Mouse (Mus musculus): ENCODE results near the gene D330045A20Rik.
"Not testable (repeated sequence)": the region's sequence is repeated elsewhere in the genome, so short reads cannot be mapped to it uniquely, and the experiment has no call there.

The D330045A20Rik gene

DNA sequence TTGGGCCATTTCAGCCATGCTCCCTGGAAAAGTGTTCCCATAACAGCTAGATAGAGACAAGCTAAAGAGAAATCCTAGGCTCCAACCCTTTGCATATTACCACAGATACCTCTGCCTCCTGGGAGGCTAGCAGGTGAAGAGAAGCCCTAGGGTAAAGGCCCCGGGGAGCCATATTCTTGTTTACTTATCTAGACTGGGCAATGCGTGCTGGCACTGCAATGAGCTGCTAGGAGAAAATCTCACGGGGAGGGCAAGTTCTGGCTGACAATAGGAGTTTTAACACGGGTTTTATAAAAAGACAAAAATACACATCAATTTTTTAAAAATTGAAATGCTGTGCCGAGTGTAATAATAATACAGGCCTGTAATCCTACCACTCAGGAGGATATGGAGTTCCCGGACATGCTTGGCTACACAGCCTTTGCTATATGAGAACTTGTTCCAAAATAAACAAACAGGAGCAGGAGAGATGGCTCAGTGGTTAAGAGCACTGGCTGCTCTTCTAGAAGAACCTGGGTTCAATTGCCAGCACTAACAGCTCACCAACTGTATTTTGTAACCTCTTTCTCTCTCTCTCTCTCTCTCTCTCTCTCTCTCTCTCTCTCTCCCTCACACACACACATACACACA, 98.6 kb downstream of the D330045A20Rik start:
- no peak for DNase-seq (ENCODE audit: low spot score in 2 of 2)

DNA sequence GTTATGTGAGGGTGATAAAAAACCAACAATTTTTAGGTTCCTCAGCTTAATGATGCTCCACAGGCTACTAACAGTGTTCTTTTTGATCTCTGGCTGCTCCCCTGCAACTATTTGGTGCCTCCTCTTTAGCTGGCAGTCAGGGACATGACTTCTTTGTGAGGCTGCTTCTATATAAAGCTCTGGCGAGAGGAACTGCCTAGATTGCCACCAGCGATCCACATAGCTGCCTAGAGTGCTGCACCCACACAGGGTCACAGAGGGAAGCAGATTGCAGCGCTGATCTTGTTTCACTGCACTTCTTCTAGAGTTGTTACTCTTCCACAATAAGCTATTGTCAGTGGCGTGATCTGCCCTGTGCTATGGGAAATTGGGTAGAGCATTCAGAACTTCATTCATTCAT, 103.4 kb downstream of the D330045A20Rik start:
- DNase-seq (ENCODE audit: low spot score in 2 of 2): no peak

- not testable (repeated sequence) for DNase-seq (ENCODE audit: low spot score in 2 of 2)
These were observed 106.5 kb downstream of the D330045A20Rik start for GRCm38 (mm10) chrX:139586676-139587075.

GRCm38 (mm10) chrX:139596404-139596803, 116.2 kb downstream of the D330045A20Rik start:
- no peak for DNase-seq (ENCODE audit: low spot score in 2 of 2)
